Mouse (Mus musculus) embryonic facial prominence, embryonic 11.5 days (tissue): ENCODE data around the gene Dlg1. TPM values are rescaled to one million over a fixed set of nuclear protein-coding genes. Genes with fewer than 3 reads are reported as not detected.

Source experiments
- ATAC-seq: fragments of 200-750 bp; cut with Nextera tagmentation; replicated peaks from 2 replicates; pipeline ENCODE4 v1.8.0; 2017; ENCODE audit warnings: low read depth; ENCODE audit not compliant: insufficient number of reproducible peaks, low FRiP score, low TSS enrichment
- DNase-seq: peaks from one replicate; pipeline ENCODE4 v3.0.0-alpha.2; 2015; ENCODE audit warnings: low spot score
- H3K27ac ChIP-seq: fragments of 300-500 bp; sonication (generic); replicated peaks from 2 replicates; pipeline ENCODE4 v1.5.1; 2014; ENCODE audit warnings: mild to moderate bottlenecking, low read depth, low read length, control low read depth
- H3K27me3 ChIP-seq: fragments of 300-500 bp; sonication (generic); 2 replicates; pipeline ENCODE4 v1.6.1; 2014; ENCODE audit warnings: mild to moderate bottlenecking, low read length, moderate library complexity, mixed read lengths; ENCODE audit not compliant: control insufficient read depth, insufficient read depth
- H3K36me3 ChIP-seq: fragments of 300-500 bp; sonication (generic); replicated peaks from 2 replicates; pipeline ENCODE4 v1.6.1; 2014; ENCODE audit warnings: low read depth, mild to moderate bottlenecking, low read length, moderate library complexity, mixed read lengths; ENCODE audit not compliant: control insufficient read depth, insufficient read depth
- H3K4me1 ChIP-seq: fragments of 300-500 bp; sonication (generic); 2 replicates; pipeline ENCODE4 v1.6.1; 2014; ENCODE audit warnings: low read length, mixed read lengths; ENCODE audit not compliant: control insufficient read depth, insufficient read depth
- H3K4me2 ChIP-seq: fragments of 300-500 bp; sonication (generic); 2 replicates; pipeline ENCODE4 v1.6.1; 2014; ENCODE audit warnings: low read depth, mild to moderate bottlenecking, control low read depth, low read length, moderate library complexity
- H3K4me3 ChIP-seq: fragments of 300-500 bp; sonication (generic); 2 replicates; pipeline ENCODE4 v1.5.1; 2014; ENCODE audit warnings: low read depth, low read length, control low read depth
- H3K9ac ChIP-seq: fragments of 300-500 bp; sonication (generic); replicated peaks from 2 replicates; pipeline ENCODE4 v1.6.1; 2014; ENCODE audit warnings: mild to moderate bottlenecking, control low read depth, low read length
- H3K9me3 ChIP-seq: fragments of 300-500 bp; sonication (generic); replicated peaks from 2 replicates; pipeline ENCODE4 v1.6.1; 2016; ENCODE audit warnings: mild to moderate bottlenecking, low read length, inconsistent platforms, mixed read lengths; ENCODE audit not compliant: control insufficient read depth
- WGBS: fragments of 180-500 bp; shearing (Covaris S2); extraction: QIAGEN DNeasy Blood & Tissue Kit; methylation state at CpG from one replicate; pipeline ENCODE4 v1.1.7; 2014; 5-methylcytosine and 5-hydroxymethylcytosine counted together
- polyA plus RNA-seq: library from polyadenylated mRNA; unstranded; fragments of >200 nt; fragmentation: Nextera tagmentation; extraction: Ambion mirVana; gene quantifications from 2 replicates; pipeline ENCODE4 v1.2.1, GENCODE M21; 2014

The Dlg1 gene
- polyA plus RNA-seq, 1 experiment from 2014 or later: 31.1 TPM

GRCm38 (mm10) chr16:31766715-31767114 lies 103.5 kb downstream of the Dlg1 start:
- Histone ChIP-seq H3K9me3 (no peaks in the 10 kb centered on the region), H3K9ac (no peak overlapping the region), H3K27ac (no peak overlapping the region), H3K36me3 (no peaks in the 10 kb centered on the region), H3K4me3 (no peak overlapping the region), H3K4me1 (no peaks in the 10 kb centered on the region), H3K27me3 (no peaks in the 10 kb centered on the region), H3K4me2 (no peak overlapping the region)
- 72% methylated on average over 3 of the region's 3 CpGs for WGBS
- DNase-seq (peak; percentile 36), ATAC-seq (no peak)

- ATAC-seq: no peak
- no peak for DNase-seq
- Histone ChIP-seq H3K9me3 (no peaks in the 10 kb centered on the region), H3K4me3 (no peak overlapping the region), H3K4me1 (no peaks in the 10 kb centered on the region), H3K27ac (no peak overlapping the region), H3K36me3 (no peaks in the 10 kb centered on the region), H3K27me3 (no peaks in the 10 kb centered on the region), H3K9ac (no peak overlapping the region), H3K4me2 (no peak overlapping the region)
- WGBS: 84% methylated on average over 10 of the region's 10 CpGs
Observed at GRCm38 (mm10) chr16:31775924-31776323, 112.7 kb downstream of the Dlg1 start.

- Histone ChIP-seq H3K4me3 (no peak overlapping the region), H3K9me3 (no peaks in the 10 kb centered on the region), H3K4me2 (no peak overlapping the region), H3K4me1 (no peaks in the 10 kb centered on the region), H3K9ac (no peak overlapping the region), H3K36me3 (no peaks in the 10 kb centered on the region), H3K27me3 (no peaks in the 10 kb centered on the region), H3K27ac (no peak overlapping the region)
- no peak for ATAC-seq
- no peak for DNase-seq
- 73% methylated on average over 6 of the region's 6 CpGs for WGBS
Observed at GRCm38 (mm10) chr16:31781015-31781414, 117.8 kb downstream of the Dlg1 start.

GRCm38 (mm10) chr16:31790056-31790455 lies 126.8 kb downstream of the Dlg1 start:
- WGBS: 94% methylated on average over 9 of the region's 9 CpGs
- Histone ChIP-seq H3K27me3 (no peaks in the 10 kb centered on the region), H3K4me1 (no peaks in the 10 kb centered on the region), H3K9ac (no peak overlapping the region), H3K4me2 (no peak overlapping the region), H3K4me3 (no peak overlapping the region), H3K9me3 (no peaks in the 10 kb centered on the region), H3K27ac (no peak overlapping the region), H3K36me3 (no peaks in the 10 kb centered on the region)
- ATAC-seq (no peak), DNase-seq (no peak)

- peaks cover 2% of the 10 kb centered on the region; the same call in 1 of the 2 replicates for H3K36me3 ChIP-seq
Observed at GRCm38 (mm10) chr16:31803644-31804043, 140.4 kb downstream of the Dlg1 start.

GRCm38 (mm10) chr16:31826049-31826448 lies 162.8 kb downstream of the Dlg1 start:
- ATAC-seq: no peak
- Histone ChIP-seq H3K27ac (no peak overlapping the region), H3K4me2 (no peak overlapping the region), H3K36me3 (no peaks in the 10 kb centered on the region), H3K9ac (no peak overlapping the region), H3K4me1 (no peaks in the 10 kb centered on the region), H3K9me3 (no peaks in the 10 kb centered on the region), H3K4me3 (no peak overlapping the region), H3K27me3 (no peaks in the 10 kb centered on the region)
- no peak for DNase-seq
- WGBS: 60% methylated on average over 4 of the region's 4 CpGs

More at GRCm38 (mm10) chr16:31803644-31804043, 140.4 kb downstream of the Dlg1 start:
- DNase-seq: no peak
- Histone ChIP-seq H3K27ac (no peak overlapping the region), H3K4me2 (no peak overlapping the region), H3K4me3 (no peak overlapping the region), H3K4me1 (no peaks in the 10 kb centered on the region), H3K27me3 (no peaks in the 10 kb centered on the region), H3K9me3 (no peaks in the 10 kb centered on the region), H3K9ac (no peak overlapping the region)
- WGBS: 84% methylated on average over 3 of the region's 3 CpGs
- no peak for ATAC-seq

- H3K9ac ChIP-seq: no peak overlapping the region
- H3K4me3 ChIP-seq: no peak overlapping the region
- H3K27ac ChIP-seq: no peak overlapping the region
- WGBS: 92% methylated on average over 4 of the region's 4 CpGs
- no peaks in the 10 kb centered on the region for H3K27me3 ChIP-seq
- H3K9me3 ChIP-seq: no peaks in the 10 kb centered on the region
- no peaks in the 10 kb centered on the region for H3K4me1 ChIP-seq
- DNase-seq (no peak), ATAC-seq (no peak)
- no peaks in the 10 kb centered on the region for H3K36me3 ChIP-seq
- no peak overlapping the region for H3K4me2 ChIP-seq
Observed at GRCm38 (mm10) chr16:31830726-31831125, 167.5 kb downstream of the Dlg1 start.

GRCm38 (mm10) chr16:31832630-31833422 lies 169.6 kb downstream of the Dlg1 start:
- Histone ChIP-seq H3K4me3 (no peak overlapping the region), H3K4me1 (no peaks in the 10 kb centered on the region), H3K4me2 (no peak overlapping the region), H3K27ac (no peak overlapping the region), H3K9ac (no peak overlapping the region), H3K27me3 (no peaks in the 10 kb centered on the region), H3K36me3 (no peaks in the 10 kb centered on the region), H3K9me3 (no peaks in the 10 kb centered on the region)
- no peak for ATAC-seq
- no peak for DNase-seq
- WGBS: 96% methylated on average over 10 of the region's 10 CpGs
